Mouse (Mus musculus) small intestine, adult 2 months (tissue): ENCODE measurements around the gene Ppp1r1b.
A peak's percentile ranks its signal among the peaks of the same experiment; 100 is the strongest.

ENCODE experiments used
- CTCF ChIP-seq: fragments of 200-500 bp; IDR thresholded peaks from 2 replicates; pipeline ENCODE4 v1.5.1; 2012; ENCODE audit warnings: low read depth, mild to moderate bottlenecking, control low read depth, inconsistent platforms, low read length, moderate library complexity, mixed read lengths; ENCODE audit not compliant: insufficient replicate concordance, insufficient read length; ENCODE audit errors: extremely low read depth
- POLR2A ChIP-seq: fragments of 200-500 bp; IDR thresholded peaks from 2 replicates; pipeline ENCODE4 v1.6.1; 2012; ENCODE audit warnings: low read depth, mild to moderate bottlenecking, control low read depth, inconsistent platforms, low read length, moderate library complexity

GRCm38 (mm10) chr11:98389221-98389780, 41.1 kb downstream of the Ppp1r1b start:
- TF ChIP-seq CTCF (peak; percentile 67; the same call in 1 of the 2 replicates), POLR2A (no peak)
